Comparison of ENCODE assay signal across 8 mouse cellular contexts in genomic region chr7:102919632-102920031, GRCm38 (mm10). TPM values are rescaled to one million over a fixed set of nuclear protein-coding genes. Genes with fewer than 3 reads are reported as not detected.
A peak's percentile ranks its signal among the peaks of the same experiment; 100 is the strongest.
DNase-seq lines count a peak whose midpoint lies in the region; ATAC-seq lines count a peak whose summit lies in the region.

No protein-coding gene starts in this region.

- no peak overlapping the region for H3K9ac ChIP-seq in forebrain, embryonic 12.5 days
- H3K9ac ChIP-seq in kidney, embryonic 16.5 days (replicated peaks; ENCODE audit: low read length), result no peak overlapping the region
- no peak overlapping the region for H3K9ac ChIP-seq in neural tube, embryonic 14.5 days (replicated peaks; ENCODE audit: low read depth, low read length)

- intact Hi-C loops in left cerebral cortex, postnatal 14 days (cut with DNase I), result loop anchor here (2.0 kb wide), 3 partner anchors 225 to 407 kb away; partner anchors contain the start of genes Olfr556 and Olfr557

- 25% methylated on average over 1 of the region's 1 CpGs for WGBS in forebrain, embryonic 12.5 days
- WGBS in kidney, embryonic 16.5 days, result 8% methylated on average over 1 of the region's 1 CpGs
- WGBS in neural tube, embryonic 14.5 days, result 21% methylated on average over 1 of the region's 1 CpGs

- peak; percentile 7 to 50 for DNase-seq in left cerebral cortex, postnatal 14 days (ENCODE audit: low spot score in 2 of 2)
- DNase-seq in left cerebral cortex, adult 8-10 months (ENCODE audit: low spot score in 2 of 2), result no peak
- peak; percentile 62 for DNase-seq in R1 (ENCODE audit: low read depth, low spot score)
- no peak for DNase-seq in spleen, postnatal 4 days (ENCODE audit: low spot score in 2 of 2)
- DNase-seq in adrenal gland, postnatal 25 days, result no peak

- no peaks in the 10 kb centered on the region for H3K9me3 ChIP-seq in forebrain, embryonic 12.5 days
- H3K9me3 ChIP-seq in kidney, embryonic 16.5 days (ENCODE audit: low read length), result no peaks in the 10 kb centered on the region
- no peaks in the 10 kb centered on the region for H3K9me3 ChIP-seq in neural tube, embryonic 14.5 days (ENCODE audit: control insufficient read depth, low read length)

- no peaks in the 10 kb centered on the region for H3K36me3 ChIP-seq in forebrain, embryonic 12.5 days (replicated peaks)
- H3K36me3 ChIP-seq in kidney, embryonic 16.5 days (ENCODE audit: insufficient read depth, low read length), result no peaks in the 10 kb centered on the region
- H3K36me3 ChIP-seq in neural tube, embryonic 14.5 days (ENCODE audit: control insufficient read depth, insufficient read depth, low read length), result no peaks in the 10 kb centered on the region

- no peak overlapping the region for H3K4me3 ChIP-seq in forebrain, embryonic 12.5 days (replicated peaks)
- H3K4me3 ChIP-seq in kidney, embryonic 16.5 days (ENCODE audit: low read length), result no peak overlapping the region
- no peak overlapping the region for H3K4me3 ChIP-seq in neural tube, embryonic 14.5 days (ENCODE audit: low read depth, low read length)

- H3K27ac ChIP-seq in forebrain, embryonic 12.5 days, result no peak overlapping the region
- H3K27ac ChIP-seq in kidney, embryonic 16.5 days (ENCODE audit: low read length), result no peak overlapping the region
- no peak overlapping the region for H3K27ac ChIP-seq in neural tube, embryonic 14.5 days (ENCODE audit: low read depth, low read length)

- H3K4me2 ChIP-seq in forebrain, embryonic 12.5 days, result no peak overlapping the region
- no peak overlapping the region for H3K4me2 ChIP-seq in kidney, embryonic 16.5 days (replicated peaks; ENCODE audit: low read depth, low read length)
- no peak overlapping the region for H3K4me2 ChIP-seq in neural tube, embryonic 14.5 days (ENCODE audit: low read depth, low read length)

- no peaks in the 10 kb centered on the region for H3K4me1 ChIP-seq in forebrain, embryonic 12.5 days
- H3K4me1 ChIP-seq in kidney, embryonic 16.5 days (ENCODE audit: insufficient read depth, low read length), result no peaks in the 10 kb centered on the region
- no peaks in the 10 kb centered on the region for H3K4me1 ChIP-seq in neural tube, embryonic 14.5 days (ENCODE audit: control insufficient read depth, insufficient read depth, low read length)

- no peaks in the 10 kb centered on the region for H3K27me3 ChIP-seq in forebrain, embryonic 12.5 days
- H3K27me3 ChIP-seq in kidney, embryonic 16.5 days (ENCODE audit: insufficient read depth, low read length), result no peaks in the 10 kb centered on the region
- no peaks in the 10 kb centered on the region for H3K27me3 ChIP-seq in neural tube, embryonic 14.5 days (ENCODE audit: control insufficient read depth, insufficient read depth, low read length)

- ATAC-seq in forebrain, embryonic 12.5 days (ENCODE audit: low FRiP score), result peak; percentile 79
- ATAC-seq in kidney, embryonic 16.5 days (ENCODE audit: low FRiP score, low TSS enrichment), result peak; percentile 31; the same call in 1 of the 2 replicates
- peak; percentile 79 for ATAC-seq in neural tube, embryonic 14.5 days (ENCODE audit: low read depth)

RNA-seq across cellular contexts. Expression of gene Olfr571, which starts 2.3 kb away (rescaled TPM):
- total RNA-seq in left cerebral cortex, postnatal 14 days (2021), result not detected
- total RNA-seq in left cerebral cortex, adult 8-10 months (2022), result not detected
- polyA plus RNA-seq in forebrain, embryonic 12.5 days (2016; fragmentation: Nextera tagmentation; extraction: Ambion mirVana), result 0.12 and 0.13 TPM in 2 replicates
- polyA plus RNA-seq in kidney, embryonic 16.5 days (2015; fragmentation: Nextera tagmentation; extraction: Ambion mirVana), result not detected in 2 replicates
- 0.18 TPM in 1 of 2 replicates, not detected in the other for polyA plus RNA-seq in neural tube, embryonic 14.5 days (2014; fragmentation: Nextera tagmentation; extraction: Ambion mirVana)
- not detected in 2 replicates for total RNA-seq in adrenal gland, postnatal 25 days (2021)

RNA-seq across cellular contexts. Expression of gene Olfr572, which starts 4.6 kb away (rescaled TPM):
- total RNA-seq in left cerebral cortex, postnatal 14 days (2021), result not detected
- not detected for total RNA-seq in left cerebral cortex, adult 8-10 months (2022)
- not detected in 2 replicates for polyA plus RNA-seq in forebrain, embryonic 12.5 days (2016; fragmentation: Nextera tagmentation; extraction: Ambion mirVana)
- polyA plus RNA-seq in kidney, embryonic 16.5 days (2015; fragmentation: Nextera tagmentation; extraction: Ambion mirVana), result not detected in 2 replicates
- polyA plus RNA-seq in neural tube, embryonic 14.5 days (2014; fragmentation: Nextera tagmentation; extraction: Ambion mirVana), result not detected in 2 replicates
- not detected in 2 replicates for total RNA-seq in adrenal gland, postnatal 25 days (2021)

RNA-seq across cellular contexts. Expression of gene Olfr573-ps1, which starts 22.7 kb away (rescaled TPM):
- not detected for total RNA-seq in left cerebral cortex, postnatal 14 days (2021)
- not detected for total RNA-seq in left cerebral cortex, adult 8-10 months (2022)
- polyA plus RNA-seq in forebrain, embryonic 12.5 days (2016; fragmentation: Nextera tagmentation; extraction: Ambion mirVana), result not detected in 2 replicates
- polyA plus RNA-seq in kidney, embryonic 16.5 days (2015; fragmentation: Nextera tagmentation; extraction: Ambion mirVana), result not detected in 2 replicates
- polyA plus RNA-seq in neural tube, embryonic 14.5 days (2014; fragmentation: Nextera tagmentation; extraction: Ambion mirVana), result not detected in 2 replicates
- not detected in 2 replicates for total RNA-seq in adrenal gland, postnatal 25 days (2021)

RNA-seq across cellular contexts. Expression of gene Olfr570, which starts 25.3 kb away (rescaled TPM):
- total RNA-seq in left cerebral cortex, postnatal 14 days (2021), result not detected
- not detected for total RNA-seq in left cerebral cortex, adult 8-10 months (2022)
- not detected in 2 replicates for polyA plus RNA-seq in forebrain, embryonic 12.5 days (2016; fragmentation: Nextera tagmentation; extraction: Ambion mirVana)
- polyA plus RNA-seq in kidney, embryonic 16.5 days (2015; fragmentation: Nextera tagmentation; extraction: Ambion mirVana), result not detected in 2 replicates
- polyA plus RNA-seq in neural tube, embryonic 14.5 days (2014; fragmentation: Nextera tagmentation; extraction: Ambion mirVana), result not detected in 2 replicates
- not detected in 2 replicates for total RNA-seq in adrenal gland, postnatal 25 days (2021)

RNA-seq across cellular contexts. Expression of gene Olfr574, which starts 28.6 kb away (rescaled TPM):
- total RNA-seq in left cerebral cortex, postnatal 14 days (2021), result not detected
- total RNA-seq in left cerebral cortex, adult 8-10 months (2022), result not detected
- not detected in 2 replicates for polyA plus RNA-seq in forebrain, embryonic 12.5 days (2016; fragmentation: Nextera tagmentation; extraction: Ambion mirVana)
- polyA plus RNA-seq in kidney, embryonic 16.5 days (2015; fragmentation: Nextera tagmentation; extraction: Ambion mirVana), result not detected in 2 replicates
- polyA plus RNA-seq in neural tube, embryonic 14.5 days (2014; fragmentation: Nextera tagmentation; extraction: Ambion mirVana), result not detected in 2 replicates
- total RNA-seq in adrenal gland, postnatal 25 days (2021), result not detected in 2 replicates

Comparison
In these comparisons a context has a peak if more than half of its experiments do, and no peak if none do; other contexts are left out.
1. DNase-seq: peak in left cerebral cortex, postnatal 14 days (2 of 2) and R1 (single experiment); none in left cerebral cortex, adult 8-10 months (0 of 2), spleen, postnatal 4 days (0 of 2) and adrenal gland, postnatal 25 days (single experiment).
2. Peak in every context shown above with its lines, with median percentiles within 50 percentile points of each other: ATAC-seq.